Mouse (Mus musculus): ENCODE results near the gene Rbp7.

DNA sequence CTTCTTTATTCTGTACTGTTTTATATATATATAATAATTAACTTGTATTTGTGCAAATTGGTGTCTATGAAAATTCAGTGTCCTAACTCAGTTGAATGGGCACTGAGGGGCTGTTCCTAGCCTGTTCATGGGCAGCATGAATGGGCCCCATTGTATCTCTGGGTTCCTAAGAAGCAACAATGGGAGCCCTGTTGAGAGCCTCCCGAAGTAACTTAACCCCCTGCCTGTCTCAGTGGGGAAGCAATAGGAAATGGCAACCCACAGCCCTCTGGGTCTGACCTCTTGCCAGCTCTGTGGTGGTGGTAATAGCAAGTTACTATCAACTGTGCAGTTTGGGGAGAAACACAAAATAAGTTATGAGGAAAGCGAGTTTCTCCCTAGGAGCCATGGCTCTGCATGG, 41.8 kb upstream of the Rbp7 start:
- TF ChIP-seq CTCF (IDR thresholded peaks at IDR 0.05; ENCODE audit: low read depth, low read length) = no peak
- no peak for TF ChIP-seq POLR2A (IDR thresholded peaks at IDR 0.05; ENCODE audit: extremely low read depth, insufficient read depth, low read length)

All from liver, adult 2 months (tissue).